Mouse (Mus musculus): ENCODE measurements around the gene Ankrd65. TPM values are rescaled to one million over a fixed set of nuclear protein-coding genes. Genes with fewer than 3 reads are reported as not detected.

Gene Ankrd65
- polyA plus RNA-seq, 1 experiment from 2014 or later, result not detected

- Histone ChIP-seq H3K9me3 (ENCODE audit: control insufficient read depth, low read length) (no peaks in the 10 kb centered on the region), H3K9ac (replicated peaks; ENCODE audit: low read depth, low read length) (no peak overlapping the region), H3K4me2 (ENCODE audit: low read depth, low read length) (no peak overlapping the region), H3K27me3 (ENCODE audit: control insufficient read depth, insufficient read depth, low read length) (no peaks in the 10 kb centered on the region), H3K36me3 (ENCODE audit: control insufficient read depth, insufficient read depth, low read length) (no peaks in the 10 kb centered on the region), H3K4me3 (ENCODE audit: low read depth, low read length) (no peak overlapping the region), H3K27ac (ENCODE audit: low read depth, low read length) (no peak overlapping the region), H3K4me1 (ENCODE audit: control insufficient read depth, insufficient read depth, low read length) (no peaks in the 10 kb centered on the region)
- no peak for ATAC-seq (ENCODE audit: low read depth)
- WGBS, result 74% methylated on average over 24 of the region's 24 CpGs
Observed at GRCm38 (mm10) chr4:155791240-155791933, 1.1 kb downstream of the Ankrd65 start.

- no peak overlapping the region for H3K27ac ChIP-seq (ENCODE audit: low read depth, low read length)
- no peaks in the 10 kb centered on the region for H3K36me3 ChIP-seq (ENCODE audit: control insufficient read depth, insufficient read depth, low read length)
- no peaks in the 10 kb centered on the region for H3K27me3 ChIP-seq (ENCODE audit: control insufficient read depth, insufficient read depth, low read length)
- ATAC-seq (ENCODE audit: low read depth), result no peak
- no peak overlapping the region for H3K9ac ChIP-seq (replicated peaks; ENCODE audit: low read depth, low read length)
- no peak overlapping the region for H3K4me3 ChIP-seq (ENCODE audit: low read depth, low read length)
- no peak overlapping the region for H3K4me2 ChIP-seq (ENCODE audit: low read depth, low read length)
- WGBS, result 86% methylated on average over 2 of the region's 2 CpGs
- H3K4me1 ChIP-seq (ENCODE audit: control insufficient read depth, insufficient read depth, low read length), result no peaks in the 10 kb centered on the region
- no peaks in the 10 kb centered on the region for H3K9me3 ChIP-seq (ENCODE audit: control insufficient read depth, low read length)
Observed at GRCm38 (mm10) chr4:155793730-155794129, 3.5 kb downstream of the Ankrd65 start.

- Histone ChIP-seq H3K27me3 (ENCODE audit: control insufficient read depth, insufficient read depth, low read length) (no peaks in the 10 kb centered on the region), H3K4me3 (ENCODE audit: low read depth, low read length) (no peak overlapping the region), H3K9me3 (ENCODE audit: control insufficient read depth, low read length) (no peaks in the 10 kb centered on the region), H3K4me1 (ENCODE audit: control insufficient read depth, insufficient read depth, low read length) (peaks cover 14% of the 10 kb centered on the region), H3K9ac (replicated peaks; ENCODE audit: low read depth, low read length) (no peak overlapping the region), H3K4me2 (ENCODE audit: low read depth, low read length) (no peak overlapping the region), H3K36me3 (ENCODE audit: control insufficient read depth, insufficient read depth, low read length) (no peaks in the 10 kb centered on the region), H3K27ac (ENCODE audit: low read depth, low read length) (no peak overlapping the region)
- no peak for ATAC-seq (ENCODE audit: low read depth)
- 100% methylated on average over 1 of the region's 1 CpGs for WGBS
Observed at GRCm38 (mm10) chr4:155802075-155802474, 11.8 kb downstream of the Ankrd65 start.

DNA sequence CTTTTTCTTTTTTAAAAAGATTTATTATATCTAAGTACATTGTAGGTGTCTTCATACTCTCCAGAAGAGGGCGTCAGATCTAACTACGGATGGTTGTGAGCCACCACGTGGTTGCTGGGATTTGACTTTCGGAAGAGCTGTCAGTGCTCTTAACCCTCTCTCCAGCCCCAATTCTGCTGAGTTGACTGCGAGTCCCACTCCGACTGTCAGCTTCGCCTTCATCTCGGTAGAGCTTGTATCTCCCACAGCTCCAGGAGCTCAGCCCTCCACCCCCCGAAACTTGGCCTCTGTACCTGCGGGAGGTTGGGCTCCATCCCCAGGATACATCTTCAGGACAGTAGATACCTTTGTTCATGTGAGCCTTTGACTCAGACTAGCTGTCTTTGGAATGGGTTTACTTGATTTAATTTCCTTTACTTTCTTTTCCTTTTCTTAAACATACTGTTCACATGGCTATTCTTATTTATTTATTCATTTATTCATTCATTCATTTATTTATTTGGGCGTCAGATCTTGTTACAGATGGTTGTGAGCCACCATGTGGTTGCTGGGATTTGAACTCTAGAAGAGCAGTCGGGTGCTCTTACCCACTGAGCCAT is 12.6 kb downstream of the Ankrd65 start, which contains the start of gene Mrpl20:
TSS of gene Mrpl20 (plus strand) at position 138 of the 599 bp plus-strand sequence.
- H3K36me3 ChIP-seq (ENCODE audit: control insufficient read depth, insufficient read depth, low read length), result peaks cover 6% of the 10 kb centered on the region; the same call in 1 of the 2 replicates
- ATAC-seq (ENCODE audit: low read depth), result no peak
- H3K27me3 ChIP-seq (ENCODE audit: control insufficient read depth, insufficient read depth, low read length), result no peaks in the 10 kb centered on the region
- H3K9me3 ChIP-seq (ENCODE audit: control insufficient read depth, low read length), result no peaks in the 10 kb centered on the region
- peak within 1 kb of the TSS; percentile 81 for H3K4me2 ChIP-seq (ENCODE audit: low read depth, low read length)
- peak within 1 kb of the TSS; percentile 89 for H3K4me3 ChIP-seq (ENCODE audit: low read depth, low read length)
- 12% methylated on average over 12 of the region's 12 CpGs for WGBS
- H3K27ac ChIP-seq (ENCODE audit: low read depth, low read length), result peak within 1 kb of the TSS; percentile 48
- peak within 1 kb of the TSS; percentile 83 for H3K9ac ChIP-seq (replicated peaks; ENCODE audit: low read depth, low read length)
- peaks cover 14% of the 10 kb centered on the region for H3K4me1 ChIP-seq (ENCODE audit: control insufficient read depth, insufficient read depth, low read length)

DNA sequence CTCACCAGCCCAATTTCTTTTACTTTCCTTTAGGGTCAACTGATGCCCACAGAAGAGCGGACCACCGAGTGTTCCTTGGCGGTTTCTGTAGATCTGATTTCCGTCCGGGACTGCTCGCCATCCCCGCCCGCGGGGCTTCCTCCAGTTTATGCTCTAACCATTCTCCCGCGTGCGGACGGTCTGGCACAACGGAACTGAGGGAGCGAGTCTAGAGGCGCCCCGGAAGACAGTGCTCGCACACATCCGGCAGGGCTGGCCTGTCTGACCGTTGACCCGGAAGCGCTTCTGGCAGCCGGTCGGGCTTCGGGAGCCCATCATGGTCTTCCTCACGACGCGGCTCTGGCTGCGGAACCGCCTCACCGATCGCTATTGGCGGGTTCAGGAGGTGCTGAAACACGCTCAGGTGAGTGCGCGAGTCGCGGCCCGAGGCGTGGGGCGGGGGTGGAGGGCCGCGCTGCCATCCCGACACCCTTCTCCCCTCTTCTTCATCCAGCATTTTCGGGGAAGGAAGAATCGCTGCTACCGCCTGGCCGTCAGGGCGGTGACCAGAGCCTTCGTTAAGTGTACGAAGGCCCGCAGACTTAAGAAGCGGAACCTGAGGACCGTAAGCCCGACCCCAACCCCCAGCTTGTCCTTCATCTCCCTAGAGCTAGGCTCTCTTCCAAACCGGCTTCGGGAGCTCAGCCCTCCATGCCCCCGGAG is 13.3 kb downstream of the Ankrd65 start:
- H3K27ac ChIP-seq (ENCODE audit: low read depth, low read length), result peak overlapping the region; percentile 48
- H3K4me3 ChIP-seq (ENCODE audit: low read depth, low read length), result peak overlapping the region; percentile 89
- peaks cover 14% of the 10 kb centered on the region for H3K4me1 ChIP-seq (ENCODE audit: control insufficient read depth, insufficient read depth, low read length)
- H3K4me2 ChIP-seq (ENCODE audit: low read depth, low read length), result peak overlapping the region; percentile 81
- no peaks in the 10 kb centered on the region for H3K9me3 ChIP-seq (ENCODE audit: control insufficient read depth, low read length)
- peaks cover 12% of the 10 kb centered on the region for H3K36me3 ChIP-seq (ENCODE audit: control insufficient read depth, insufficient read depth, low read length)
- peak overlapping the region; percentile 83 for H3K9ac ChIP-seq (replicated peaks; ENCODE audit: low read depth, low read length)
- peak; percentile 98 for ATAC-seq (ENCODE audit: low read depth)
- WGBS, result under 1% methylated on average over 58 of the region's 58 CpGs
- H3K27me3 ChIP-seq (ENCODE audit: control insufficient read depth, insufficient read depth, low read length), result no peaks in the 10 kb centered on the region

GRCm38 (mm10) chr4:155807841-155808240 is 17.6 kb downstream of the Ankrd65 start:
- Histone ChIP-seq H3K4me1 (ENCODE audit: control insufficient read depth, insufficient read depth, low read length) (peaks cover 16% of the 10 kb centered on the region), H3K9me3 (ENCODE audit: control insufficient read depth, low read length) (no peaks in the 10 kb centered on the region), H3K36me3 (ENCODE audit: control insufficient read depth, insufficient read depth, low read length) (peaks cover 27% of the 10 kb centered on the region), H3K9ac (replicated peaks; ENCODE audit: low read depth, low read length) (no peak overlapping the region), H3K27me3 (ENCODE audit: control insufficient read depth, insufficient read depth, low read length) (no peaks in the 10 kb centered on the region), H3K4me2 (ENCODE audit: low read depth, low read length) (no peak overlapping the region), H3K4me3 (ENCODE audit: low read depth, low read length) (no peak overlapping the region), H3K27ac (ENCODE audit: low read depth, low read length) (no peak overlapping the region)
- 94% methylated on average over 3 of the region's 3 CpGs for WGBS
- no peak for ATAC-seq (ENCODE audit: low read depth)

GRCm38 (mm10) chr4:155811929-155812664 is 21.9 kb downstream of the Ankrd65 start, which contains the start of gene Ccnl2:
TSS of gene Ccnl2 (plus strand) at chr4:155812489.
- Histone ChIP-seq H3K36me3 (ENCODE audit: control insufficient read depth, insufficient read depth, low read length) (peaks cover 51% of the 10 kb centered on the region), H3K27ac (ENCODE audit: low read depth, low read length) (peak within 1 kb of the TSS; percentile 89), H3K9me3 (ENCODE audit: control insufficient read depth, low read length) (no peaks in the 10 kb centered on the region), H3K9ac (replicated peaks; ENCODE audit: low read depth, low read length) (peak within 1 kb of the TSS; percentile 99), H3K27me3 (ENCODE audit: control insufficient read depth, insufficient read depth, low read length) (no peaks in the 10 kb centered on the region), H3K4me3 (ENCODE audit: low read depth, low read length) (peak within 1 kb of the TSS; percentile 99), H3K4me1 (ENCODE audit: control insufficient read depth, insufficient read depth, low read length) (peaks cover 19% of the 10 kb centered on the region), H3K4me2 (ENCODE audit: low read depth, low read length) (peak within 1 kb of the TSS; percentile 96)
- ATAC-seq (ENCODE audit: low read depth), result peak; percentile 99
- WGBS, result under 1% methylated on average over 60 of the region's 60 CpGs

DNA sequence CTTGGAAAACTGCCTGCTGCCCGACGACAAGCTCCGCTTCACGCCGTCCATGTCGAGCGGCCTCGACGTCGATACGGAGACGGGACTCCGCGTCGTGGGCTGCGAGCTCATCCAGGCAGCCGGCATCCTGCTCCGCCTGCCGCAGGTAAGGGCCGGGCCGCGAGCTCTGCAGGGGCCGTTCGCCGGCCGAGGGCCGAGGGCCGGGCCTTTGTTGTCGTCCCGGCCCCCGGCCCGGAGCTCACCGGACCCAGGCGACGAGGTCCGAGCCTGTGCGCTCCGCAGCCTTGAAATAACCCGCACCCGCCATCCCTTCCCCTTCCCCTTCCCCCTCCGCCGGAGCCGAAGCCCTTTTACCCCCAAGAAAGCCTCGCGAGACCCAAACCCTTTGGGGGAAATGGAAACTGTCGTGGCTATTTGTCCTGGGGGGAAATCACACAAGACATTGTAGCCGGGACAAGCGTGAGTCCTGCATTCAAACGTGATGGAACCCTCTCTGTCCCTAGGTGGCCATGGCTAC is 22.5 kb downstream of the Ankrd65 start:
- WGBS, result under 1% methylated on average over 46 of the region's 49 CpGs
- Histone ChIP-seq H3K4me2 (ENCODE audit: low read depth, low read length) (peak overlapping the region; percentile 96), H3K27ac (ENCODE audit: low read depth, low read length) (peak overlapping the region; percentile 89), H3K9me3 (ENCODE audit: control insufficient read depth, low read length) (no peaks in the 10 kb centered on the region), H3K9ac (replicated peaks; ENCODE audit: low read depth, low read length) (peak overlapping the region; percentile 99), H3K4me1 (ENCODE audit: control insufficient read depth, insufficient read depth, low read length) (peaks cover 19% of the 10 kb centered on the region), H3K4me3 (ENCODE audit: low read depth, low read length) (peak overlapping the region; percentile 99), H3K36me3 (ENCODE audit: control insufficient read depth, insufficient read depth, low read length) (peaks cover 53% of the 10 kb centered on the region), H3K27me3 (ENCODE audit: control insufficient read depth, insufficient read depth, low read length) (no peaks in the 10 kb centered on the region)
- ATAC-seq (ENCODE audit: low read depth), result peak; percentile 49; the same call in 1 of the 2 replicates

Measured in neural tube, embryonic 14.5 days (tissue).